Mouse (Mus musculus) splenic B cell, adult 2 months (primary cell): ENCODE data around the gene Ldah.
"Not testable (repeated sequence)": the region's sequence is repeated elsewhere in the genome, so short reads cannot be mapped to it uniquely, and the experiment has no call there.

Source experiments
- DNase-seq: peaks from one replicate; pipeline ENCODE4 v3.0.0-alpha.2; 2011; ENCODE audit warnings: low read depth, low spot score
- H3K27me3 ChIP-seq: 2 replicates; pipeline ENCODE4 v1.6.1; 2012; ENCODE audit warnings: mild to moderate bottlenecking, low read length, moderate library complexity, mixed read lengths; ENCODE audit not compliant: control insufficient read depth, poor library complexity, insufficient read depth, severe bottlenecking
- H3K36me3 ChIP-seq: 2 replicates; pipeline ENCODE4 v1.6.1; 2012; ENCODE audit warnings: mild to moderate bottlenecking, low read length, moderate library complexity, mixed read lengths; ENCODE audit not compliant: control insufficient read depth, poor library complexity, insufficient read depth, severe bottlenecking

Gene Ldah

DNA sequence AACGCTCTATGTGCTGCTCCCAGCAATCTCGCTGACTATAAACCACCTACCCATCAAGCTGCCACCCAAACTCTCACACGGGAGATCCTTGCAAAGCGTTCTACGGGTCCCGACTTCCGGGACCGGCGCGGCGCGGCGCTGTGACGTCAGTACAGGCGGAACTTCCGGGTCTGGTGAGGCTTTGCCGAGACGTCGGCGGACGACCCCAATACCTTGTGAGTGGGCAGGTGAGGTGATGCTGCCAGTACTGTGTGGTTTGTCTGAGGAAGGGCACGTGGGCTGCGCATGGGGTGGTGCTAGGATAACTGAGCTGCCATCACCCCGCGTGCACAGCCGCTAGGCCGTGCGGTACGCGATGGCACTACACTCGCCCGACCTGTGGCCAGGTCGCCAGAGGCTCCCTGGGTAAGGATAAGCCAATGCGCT lies at the start of gene Ldah:
TSS of gene Ldah (plus strand) at position 130 of the 426 bp plus-strand sequence.
- no peaks in the 10 kb centered on the region for H3K27me3 ChIP-seq
- no peaks in the 10 kb centered on the region for H3K36me3 ChIP-seq
- DNase-seq, result peak; percentile 93

DNA sequence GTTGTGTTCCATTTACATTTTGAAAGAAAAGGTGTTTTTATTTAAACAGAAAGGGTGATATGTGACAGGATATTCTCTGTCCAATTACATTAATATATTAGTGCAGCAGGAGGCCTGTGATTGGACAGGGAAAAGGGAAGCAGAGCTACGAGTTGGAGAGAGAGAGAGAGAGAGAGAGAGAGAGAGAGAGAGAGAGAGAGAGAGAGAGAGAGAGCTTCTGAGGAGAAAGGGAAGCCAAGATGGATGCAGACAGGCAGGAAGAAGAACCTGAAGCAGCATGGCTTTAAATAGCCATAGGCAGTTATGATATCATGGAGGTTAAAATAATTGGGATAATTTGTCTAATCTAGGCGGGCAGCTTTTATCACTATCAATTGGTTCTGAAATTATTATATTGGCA lies 40.2 kb upstream of the Ldah start:
- H3K27me3 ChIP-seq, result no peaks in the 10 kb centered on the region
- DNase-seq, result no peak

DNA sequence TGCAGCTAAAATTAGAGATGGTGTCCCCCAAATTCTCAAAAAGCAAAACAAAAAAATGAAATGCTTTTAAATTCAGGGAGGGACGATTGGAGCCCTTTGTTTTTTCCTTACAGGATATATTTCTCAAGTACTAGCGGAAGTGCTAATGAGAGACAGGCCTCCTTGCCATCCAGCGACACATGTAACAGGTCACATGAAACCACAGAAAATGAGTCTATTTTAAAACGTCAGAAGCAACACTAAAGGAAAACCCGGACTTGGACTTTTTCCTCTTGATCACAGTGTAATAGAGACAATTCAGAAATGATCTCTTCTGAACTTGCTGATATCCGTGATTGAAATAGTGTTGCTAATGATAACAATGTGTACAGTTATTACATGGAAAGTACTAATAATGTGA lies 27.0 kb upstream of the Ldah start:
- H3K27me3 ChIP-seq, result no peaks in the 10 kb centered on the region
- DNase-seq, result no peak
- H3K36me3 ChIP-seq, result no peaks in the 10 kb centered on the region

More for the DNA sequence above, 40.2 kb upstream of the Ldah start:
- H3K36me3 ChIP-seq, result no peaks in the 10 kb centered on the region

DNA sequence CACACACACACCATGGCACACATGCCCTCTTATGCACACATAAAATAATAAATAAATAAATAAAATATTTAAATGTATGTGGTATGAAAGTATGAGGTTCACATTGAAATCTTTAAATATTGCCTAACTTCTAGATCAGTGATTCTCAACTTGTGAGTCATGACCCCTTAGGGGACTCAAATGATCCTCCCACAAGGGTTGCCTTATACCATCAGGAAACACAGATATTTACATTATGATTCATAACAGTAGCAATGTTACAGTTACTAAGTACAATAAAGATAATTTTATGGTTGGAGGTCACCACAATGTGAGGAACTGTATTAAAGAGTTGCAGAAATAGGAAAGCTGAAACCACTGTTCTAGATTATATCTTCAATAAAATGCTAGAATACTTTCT lies 26.2 kb upstream of the Ldah start:
- DNase-seq, result no peak
- H3K27me3 ChIP-seq, result no peaks in the 10 kb centered on the region
- H3K36me3 ChIP-seq, result no peaks in the 10 kb centered on the region

DNA sequence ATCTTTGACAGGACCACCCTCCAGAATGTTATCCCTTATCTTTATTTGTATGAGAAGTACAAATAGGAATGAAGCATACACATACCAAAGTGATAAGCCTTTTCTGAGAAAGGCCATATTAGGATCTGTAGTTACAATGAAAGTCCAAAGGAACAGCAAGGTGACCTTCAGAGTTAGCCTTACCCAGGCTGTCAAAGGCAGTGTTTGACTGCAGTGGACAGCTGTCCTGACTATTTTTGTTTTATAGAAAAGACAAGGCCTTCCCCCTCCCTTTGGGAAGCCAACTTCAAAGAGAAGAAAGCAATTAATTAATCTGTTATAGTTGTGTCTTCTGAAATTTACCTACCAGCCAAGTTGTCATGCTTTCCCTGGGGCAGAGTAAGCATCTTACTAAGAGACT lies 23.4 kb upstream of the Ldah start:
- no peaks in the 10 kb centered on the region for H3K27me3 ChIP-seq
- DNase-seq, result no peak
- H3K36me3 ChIP-seq, result no peaks in the 10 kb centered on the region

DNA sequence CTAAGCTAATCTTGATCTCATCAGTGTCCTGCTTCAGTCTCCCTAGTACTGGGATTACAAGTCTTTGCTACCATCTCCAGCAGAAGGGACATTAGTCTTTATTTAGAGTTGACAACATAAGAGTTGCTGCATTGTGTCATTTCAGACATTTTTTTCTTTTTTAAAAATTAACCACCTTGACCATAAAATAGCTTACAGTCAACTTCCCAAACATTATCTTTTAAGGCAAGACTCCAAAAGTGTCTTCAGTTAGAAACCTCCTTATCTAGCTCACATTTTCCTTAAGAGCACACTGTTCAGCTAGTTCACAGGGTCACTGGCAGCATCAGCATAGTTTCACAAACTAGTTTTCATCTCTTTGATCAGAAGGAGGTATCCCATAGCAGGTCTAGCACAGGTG lies 19.7 kb upstream of the Ldah start:
- no peak for DNase-seq
- Histone ChIP-seq H3K27me3 (no peaks in the 10 kb centered on the region), H3K36me3 (no peaks in the 10 kb centered on the region)

DNA sequence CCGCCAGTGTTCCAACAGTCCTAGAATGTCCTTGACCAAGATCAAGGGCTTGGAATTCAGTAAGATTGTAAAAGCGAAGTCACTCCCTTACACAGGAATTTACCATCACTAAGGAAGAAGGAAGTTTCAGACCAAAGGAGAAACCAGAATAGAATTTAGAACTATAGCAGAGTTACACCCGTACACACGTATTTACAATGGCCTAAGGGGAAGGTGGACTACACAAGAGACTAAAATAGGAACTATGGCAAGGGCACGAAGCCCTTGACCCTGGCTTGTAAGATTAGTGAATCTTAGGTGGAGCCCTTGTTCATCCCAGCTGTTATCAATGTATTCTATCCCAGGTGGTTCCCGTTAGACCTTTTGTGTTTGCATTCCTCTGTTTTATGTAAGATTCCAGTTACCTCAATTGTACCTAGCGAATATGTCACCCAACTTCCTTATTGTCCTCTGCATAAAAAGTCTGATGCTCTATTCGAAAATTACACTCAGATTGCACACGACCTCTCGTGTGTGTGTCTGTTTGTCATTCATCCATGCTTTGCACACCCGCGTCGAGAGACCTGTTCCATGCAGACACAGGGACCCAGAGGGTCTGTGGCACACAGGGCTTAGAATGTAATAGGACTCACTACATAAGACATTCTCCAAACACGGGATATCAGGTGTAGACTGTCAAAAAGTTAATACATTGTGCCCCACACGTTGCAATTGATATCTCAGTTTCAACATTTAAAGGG lies 18.9 kb upstream of the Ldah start:
- not testable (repeated sequence) for H3K27me3 ChIP-seq, DNase-seq, H3K36me3 ChIP-seq

DNA sequence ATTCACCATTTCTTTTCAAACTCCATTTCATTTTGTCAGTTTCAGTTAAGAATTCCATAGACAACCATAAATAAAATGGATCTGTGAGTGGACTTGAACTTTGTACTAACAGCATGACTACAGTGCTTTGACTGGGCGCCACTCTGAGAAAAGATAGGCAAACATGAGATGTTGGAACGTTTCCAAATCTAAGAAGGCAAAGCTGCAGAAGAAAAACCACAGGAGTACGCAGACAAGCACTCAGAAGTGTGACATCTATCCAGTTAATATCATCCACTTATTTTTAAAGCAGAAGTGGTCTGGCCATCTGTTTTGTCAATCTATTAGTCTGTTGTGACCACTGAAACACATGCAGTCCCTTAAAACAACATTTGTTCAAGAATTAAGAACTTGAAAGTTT lies 18.2 kb upstream of the Ldah start:
- no peaks in the 10 kb centered on the region for H3K27me3 ChIP-seq
- DNase-seq, result no peak
- no peaks in the 10 kb centered on the region for H3K36me3 ChIP-seq

DNA sequence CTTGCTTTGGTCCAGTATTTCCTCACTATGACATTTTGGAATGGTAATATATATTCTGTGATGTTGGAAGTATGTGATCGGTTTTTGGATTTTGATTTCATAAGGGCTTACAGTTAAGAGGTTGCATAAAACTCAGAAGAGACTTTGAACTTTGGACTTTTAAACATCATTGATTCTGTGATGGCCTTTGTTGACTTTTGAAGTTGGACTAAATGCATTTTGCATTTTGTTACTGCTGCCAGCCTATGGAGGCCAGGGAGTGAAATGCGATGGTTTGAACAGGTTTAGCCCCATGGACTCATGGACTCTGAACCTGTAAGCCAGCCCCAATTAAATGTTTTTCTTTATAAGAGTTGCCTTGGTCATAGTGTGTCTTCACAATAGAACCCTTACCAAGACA lies 2.2 kb upstream of the Ldah start:
- no peaks in the 10 kb centered on the region for H3K27me3 ChIP-seq
- H3K36me3 ChIP-seq, result no peaks in the 10 kb centered on the region
- no peak for DNase-seq

DNA sequence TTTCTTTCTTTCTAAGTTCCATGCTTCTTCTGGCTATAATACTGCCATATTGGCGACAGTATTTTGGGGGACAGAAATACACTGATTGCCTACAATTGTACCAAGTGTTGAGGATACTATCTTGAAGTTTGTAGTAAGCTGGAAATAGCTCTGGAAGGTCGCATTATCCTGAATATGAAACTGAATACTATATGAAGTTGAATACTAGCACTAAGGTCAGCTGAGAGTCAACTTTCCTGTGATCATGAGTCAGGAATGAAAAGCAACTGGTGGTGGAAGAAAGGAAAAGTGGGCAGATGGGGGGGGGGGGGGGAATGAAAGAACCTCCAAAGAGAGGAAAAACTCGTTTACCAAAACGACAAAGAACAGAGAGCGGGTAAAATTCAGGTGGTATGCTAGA lies 329 bp upstream of the Ldah start:
- H3K36me3 ChIP-seq, result no peaks in the 10 kb centered on the region
- H3K27me3 ChIP-seq, result no peaks in the 10 kb centered on the region
- no peak for DNase-seq

DNA sequence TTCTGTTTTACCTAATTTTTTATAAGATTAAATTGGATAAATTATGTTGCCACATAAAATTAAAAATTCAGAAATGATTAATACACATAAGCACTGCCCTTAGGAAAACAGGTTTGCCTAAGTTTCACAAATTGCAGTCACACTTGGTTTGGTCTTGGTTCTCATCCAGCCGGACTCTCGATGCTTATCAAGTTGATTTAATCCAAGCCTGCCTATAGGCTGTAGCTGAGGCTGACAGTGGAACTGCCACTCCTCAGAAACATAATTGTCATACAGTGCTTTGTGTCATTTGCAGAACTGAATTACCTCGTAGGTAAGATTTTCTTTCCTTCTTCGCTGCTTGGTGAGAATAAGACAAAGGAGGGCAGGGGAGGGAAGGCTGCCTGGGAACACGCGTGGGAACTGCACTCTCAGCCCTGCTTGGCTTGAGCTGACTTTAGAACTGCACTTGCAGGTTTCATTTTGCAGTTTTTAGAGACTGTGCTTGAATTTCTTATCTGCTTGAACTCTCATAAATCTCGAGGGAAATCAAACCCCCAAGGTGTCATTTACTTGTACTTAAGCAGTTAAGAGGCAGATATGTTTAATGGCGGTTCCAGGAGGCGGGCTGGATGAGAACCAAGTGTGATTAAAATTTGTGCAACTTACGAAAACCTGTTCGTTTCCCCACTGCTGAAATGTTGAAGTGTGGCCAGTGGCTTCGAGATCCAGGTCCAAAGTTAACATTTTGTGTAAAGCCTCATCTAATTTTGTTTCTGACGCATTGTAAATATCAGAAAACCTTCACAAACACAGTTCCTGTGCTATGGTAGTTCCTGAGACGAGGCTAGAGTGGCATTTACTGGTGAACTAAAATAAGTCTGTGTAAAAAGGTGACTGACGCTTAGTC lies 8.7 kb downstream of the Ldah start:
- H3K27me3 ChIP-seq, result no peaks in the 10 kb centered on the region
- no peaks in the 10 kb centered on the region for H3K36me3 ChIP-seq
- no peak for DNase-seq

DNA sequence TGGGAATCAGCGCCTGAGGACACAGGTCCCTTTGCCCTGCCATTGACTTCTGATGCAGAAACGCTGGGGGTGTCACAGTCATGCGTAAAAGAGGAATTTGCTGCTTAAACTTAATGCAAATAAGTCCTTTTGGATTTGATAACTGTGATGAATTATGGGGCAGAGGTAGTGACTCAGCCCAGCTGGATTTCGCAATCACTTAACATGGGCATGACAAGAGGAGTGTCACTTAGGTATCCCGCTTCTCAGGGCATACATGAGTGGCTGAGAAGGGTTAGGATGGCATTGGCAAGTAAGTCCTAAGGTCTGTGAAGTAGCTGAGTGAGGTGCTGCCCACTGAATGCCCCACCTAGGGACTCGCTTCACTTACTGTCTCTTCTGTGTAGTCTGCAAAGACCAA lies 15.1 kb downstream of the Ldah start:
- H3K27me3 ChIP-seq, result no peaks in the 10 kb centered on the region
- H3K36me3 ChIP-seq, result no peaks in the 10 kb centered on the region
- no peak for DNase-seq

DNA sequence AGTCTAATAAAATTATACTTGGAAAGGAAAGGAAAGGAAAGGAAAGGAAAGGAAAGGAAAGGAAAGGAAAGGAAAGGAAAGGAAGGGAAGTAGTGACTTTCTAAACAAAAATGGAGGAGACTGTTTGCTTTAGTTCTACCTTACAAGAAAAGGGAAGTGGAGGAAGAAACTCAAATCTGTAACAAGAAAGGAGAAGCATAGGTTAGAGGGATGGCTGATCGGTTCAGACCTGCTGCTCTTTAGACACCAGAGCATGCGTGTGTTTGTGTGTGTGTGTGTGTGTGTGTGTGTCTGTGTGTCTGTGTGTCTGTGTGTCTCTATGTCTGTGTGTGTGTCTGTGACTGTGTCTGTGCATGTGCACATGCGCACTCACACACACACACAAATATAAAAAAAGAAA lies 23.2 kb downstream of the Ldah start:
- no peaks in the 10 kb centered on the region; the same call in 1 of the 2 replicates for H3K36me3 ChIP-seq
- no peaks in the 10 kb centered on the region for H3K27me3 ChIP-seq
- DNase-seq, result peak; percentile 49

DNA sequence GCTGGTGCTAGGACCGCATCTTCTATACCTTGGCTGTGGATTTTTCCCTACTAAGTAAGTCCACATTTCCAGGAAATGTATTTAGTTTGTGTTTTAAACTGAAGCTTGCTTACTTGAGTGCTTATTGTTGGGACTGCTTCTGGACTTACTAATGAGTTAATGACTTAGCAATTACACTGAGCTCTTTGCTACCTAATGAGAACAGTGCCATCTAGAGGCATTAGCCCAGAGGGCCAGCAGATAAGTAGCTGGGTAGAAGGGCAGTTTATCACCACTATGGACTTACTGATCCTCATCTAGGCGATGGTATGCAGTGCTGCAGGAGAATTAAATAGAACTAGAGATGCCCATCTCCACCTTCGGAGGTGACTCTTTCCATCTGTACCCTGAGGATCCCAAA lies 24.8 kb downstream of the Ldah start:
- peak; percentile 44 for DNase-seq
- no peaks in the 10 kb centered on the region for H3K27me3 ChIP-seq
- no peaks in the 10 kb centered on the region; the same call in 1 of the 2 replicates for H3K36me3 ChIP-seq

DNA sequence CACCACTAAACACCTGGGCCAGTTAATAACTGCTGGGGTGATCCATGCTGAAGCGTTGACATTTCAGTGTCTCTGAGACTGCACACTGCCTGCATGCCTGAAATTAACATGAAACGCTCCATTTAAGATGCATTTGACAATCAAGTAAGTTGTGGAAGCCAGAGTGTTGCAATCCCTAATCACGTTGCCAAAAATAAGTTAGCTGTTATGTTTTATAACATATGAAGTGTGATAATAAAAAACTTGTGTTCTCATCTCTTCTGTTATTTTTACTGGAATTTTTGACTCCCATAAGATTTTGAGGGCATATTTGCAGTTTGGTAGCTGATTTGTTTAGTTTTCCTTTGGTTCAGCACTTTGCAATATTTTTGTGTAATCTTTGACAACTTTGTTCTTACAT lies 34.3 kb downstream of the Ldah start:
- no peaks in the 10 kb centered on the region for H3K27me3 ChIP-seq
- peaks cover 4% of the 10 kb centered on the region; the same call in 1 of the 2 replicates for H3K36me3 ChIP-seq
- no peak for DNase-seq
